Mouse (Mus musculus) gonadal fat pad, adult 2 months (tissue): ENCODE data around the gene Sdr42e1. TPM values are rescaled to one million over a fixed set of nuclear protein-coding genes. Genes with fewer than 3 reads are reported as not detected.

Source experiments
- DNase-seq: peaks from one replicate; pipeline ENCODE4 v3.0.0-alpha.2; 2012; ENCODE audit warnings: low read depth
- polyA plus RNA-seq: library from polyadenylated mRNA; depleted of rRNA; stranded (reverse); fragments of >200 nt; gene quantifications from 2 replicates; pipeline ENCODE4 v1.2.3, GENCODE M21; 2012; rRNA removed

The Sdr42e1 gene
- 30.7 and 44.1 TPM in 2 replicates for polyA plus RNA-seq

DNA sequence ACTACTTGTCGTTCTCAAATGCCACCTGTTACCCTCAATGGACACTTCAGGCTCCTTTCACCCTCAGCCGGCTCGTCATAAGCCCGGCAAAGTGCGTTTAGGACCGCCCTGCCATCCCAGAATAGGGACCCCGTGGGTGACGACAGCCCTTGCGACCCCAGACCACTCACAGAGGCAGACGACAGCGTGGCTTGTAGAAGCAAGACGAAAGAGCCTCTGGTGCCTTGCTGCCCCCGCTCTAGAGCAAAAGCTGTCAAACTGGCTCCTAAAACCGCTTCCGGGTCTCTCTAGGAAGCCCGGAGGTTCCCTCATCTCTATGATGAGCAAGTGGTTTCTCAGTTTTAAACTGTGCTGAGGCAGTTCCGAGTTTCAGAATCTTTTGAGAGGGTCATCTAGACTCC lies at the start of gene Sdr42e1:
Gene Sdr42e1 (minus strand): TSS at position 260 of the 401 bp plus-strand sequence.
- DNase-seq: no peak

DNA sequence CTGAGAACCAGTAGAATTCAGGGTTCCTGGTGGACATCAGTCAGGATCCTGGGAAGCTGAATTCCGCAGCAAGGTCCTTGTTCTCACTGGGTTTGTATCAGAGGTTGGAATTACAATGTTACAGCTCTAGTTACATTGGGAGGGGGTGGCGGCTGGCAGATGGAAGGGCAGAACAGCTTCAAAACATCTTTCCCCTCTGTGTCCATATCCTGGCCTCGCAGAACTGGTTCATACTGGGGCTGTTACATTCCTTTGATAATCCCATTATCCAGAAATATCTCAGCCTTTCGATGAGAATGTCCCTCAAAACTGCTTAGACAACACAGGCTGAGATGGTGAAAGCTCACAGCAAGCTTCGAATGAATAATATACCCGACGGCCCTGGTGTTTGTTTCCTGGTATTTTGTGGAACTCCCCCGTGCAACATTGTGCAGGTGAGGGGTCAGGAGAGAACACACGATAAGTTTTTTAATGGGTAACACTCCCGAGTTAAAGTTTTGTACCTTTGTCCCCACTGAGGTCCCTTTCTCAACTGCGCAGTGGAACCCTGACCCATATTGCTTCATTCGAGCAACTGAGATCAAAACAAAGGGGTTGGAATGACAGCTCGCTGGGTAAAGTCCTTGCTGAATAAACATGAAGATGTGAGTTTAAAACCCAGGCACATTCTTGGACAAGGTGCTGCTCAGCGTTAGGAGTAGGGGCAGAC lies 44.8 kb upstream of the Sdr42e1 start:
- DNase-seq: no peak

DNA sequence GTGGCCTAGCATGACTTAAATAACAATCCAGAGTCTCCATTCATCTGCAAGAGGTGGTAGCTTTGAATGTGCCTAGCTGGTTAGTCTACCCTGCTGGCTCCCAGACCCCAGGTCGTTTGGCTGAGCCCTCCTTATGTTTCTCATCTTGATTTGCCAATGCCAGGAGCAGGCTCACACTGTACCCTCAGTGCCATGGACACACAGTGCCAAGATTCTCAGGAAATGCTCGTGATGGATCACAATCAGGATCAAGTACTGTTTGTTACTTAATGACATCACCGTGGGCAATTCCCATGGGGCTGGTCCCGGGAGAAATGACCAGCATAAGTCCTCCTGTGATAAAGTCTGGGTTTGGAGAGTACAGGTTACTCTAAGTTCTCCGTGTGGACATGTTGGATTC lies 42.4 kb upstream of the Sdr42e1 start:
- DNase-seq: no peak

DNA sequence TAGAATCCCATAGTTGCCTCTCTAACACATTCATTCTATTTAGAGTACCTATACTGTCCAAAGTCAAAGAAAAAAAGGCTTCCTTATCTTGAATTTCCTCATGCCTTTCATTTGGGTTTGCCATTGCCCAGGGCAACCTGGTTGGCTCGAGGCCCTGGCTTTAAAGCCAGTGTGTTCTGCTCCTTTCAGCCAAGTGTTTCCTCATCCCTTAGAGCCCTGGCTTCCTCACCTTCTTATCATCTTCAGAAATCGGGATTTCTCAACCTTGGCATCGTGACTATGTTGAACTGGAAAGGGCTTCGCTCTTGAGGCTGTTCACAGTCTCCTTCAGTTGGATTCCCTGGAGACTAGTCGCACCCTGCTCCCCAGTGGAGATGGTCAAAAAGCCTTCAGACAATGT lies 41.1 kb upstream of the Sdr42e1 start:
- DNase-seq: peak; percentile 99

DNA sequence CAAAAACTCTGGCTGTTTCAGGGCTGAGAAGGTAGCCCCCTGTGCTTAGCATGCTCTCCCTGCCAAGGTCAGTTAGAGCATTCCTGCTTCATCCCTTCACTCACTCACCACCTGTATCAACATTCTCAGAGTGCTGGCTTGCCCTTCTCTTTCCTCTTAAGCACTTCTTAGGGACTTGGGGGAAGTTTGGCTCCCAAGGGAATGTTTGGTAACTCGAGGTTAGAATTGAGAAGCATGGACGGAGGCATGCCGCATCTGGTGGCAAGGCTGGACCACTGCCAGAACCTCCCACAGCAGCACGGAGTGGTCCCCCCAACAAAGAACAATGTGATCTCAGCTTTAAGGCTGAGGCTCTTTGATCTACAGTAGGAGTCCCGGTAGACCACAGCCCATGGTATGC lies 38.7 kb upstream of the Sdr42e1 start:
- DNase-seq: no peak

DNA sequence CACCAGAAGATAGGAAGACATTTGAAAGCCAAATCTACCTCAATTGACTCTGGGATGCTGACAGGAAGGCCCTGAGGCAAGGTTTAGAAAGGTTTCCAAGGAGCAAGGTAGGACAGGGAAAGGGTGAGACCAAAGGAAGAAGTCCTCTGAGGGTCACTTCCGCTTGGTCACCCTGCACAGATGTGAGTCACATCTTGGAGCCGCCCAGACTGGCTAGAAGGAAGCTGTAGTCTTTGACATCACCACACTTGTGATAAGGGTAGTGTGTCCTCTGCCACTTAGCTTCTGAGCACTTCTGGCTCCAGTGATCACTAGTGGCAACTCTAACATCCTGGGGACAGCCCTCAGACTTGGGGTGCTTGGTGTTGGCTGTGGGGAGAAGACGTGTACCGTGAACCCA lies 32.7 kb upstream of the Sdr42e1 start:
- DNase-seq: no peak

DNA sequence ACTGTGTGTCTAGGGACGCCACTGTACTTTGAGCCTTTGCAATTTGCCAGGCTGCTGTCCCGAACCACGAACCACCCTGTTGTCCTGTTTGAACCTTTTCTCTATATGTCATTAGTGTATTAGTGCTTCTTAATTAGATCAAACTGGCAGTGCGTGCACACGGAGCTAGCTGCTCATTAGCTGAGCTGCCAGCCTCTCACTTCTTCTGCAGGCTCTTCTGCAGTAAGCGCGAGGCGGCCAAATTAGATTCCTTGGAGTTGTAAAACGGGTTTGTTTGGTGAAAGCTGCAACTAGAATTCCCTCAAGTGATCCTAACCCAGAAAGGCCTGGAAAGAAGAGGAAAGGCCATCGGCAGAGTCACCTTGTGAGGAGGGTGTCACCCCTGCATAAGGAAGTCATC lies 29.2 kb upstream of the Sdr42e1 start:
- DNase-seq: no peak

DNA sequence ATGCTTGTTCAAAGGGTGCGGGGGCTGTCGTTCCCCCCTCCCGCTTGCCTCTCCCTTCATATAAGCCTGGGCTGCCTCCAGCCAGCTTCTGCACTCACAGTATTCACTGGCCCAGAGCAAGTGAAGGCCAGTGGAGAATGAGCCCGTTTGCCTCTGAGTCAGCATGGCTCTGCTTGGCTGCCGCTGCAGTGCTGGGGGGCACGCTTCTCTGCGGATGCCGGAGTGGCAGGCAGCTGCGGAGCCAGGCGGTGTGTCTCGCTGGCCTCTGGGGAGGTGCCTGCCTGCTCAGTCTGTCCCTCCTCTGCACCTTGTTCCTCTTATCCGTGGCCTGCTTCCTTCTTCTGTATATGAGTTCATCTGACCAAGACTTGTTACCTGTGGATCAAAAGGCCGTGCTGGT lies 28.4 kb upstream of the Sdr42e1 start, which contains the start of gene Hsd17b2:
Gene Hsd17b2 (plus strand): TSS at position 46 of the 400 bp plus-strand sequence.
- no peak for DNase-seq

DNA sequence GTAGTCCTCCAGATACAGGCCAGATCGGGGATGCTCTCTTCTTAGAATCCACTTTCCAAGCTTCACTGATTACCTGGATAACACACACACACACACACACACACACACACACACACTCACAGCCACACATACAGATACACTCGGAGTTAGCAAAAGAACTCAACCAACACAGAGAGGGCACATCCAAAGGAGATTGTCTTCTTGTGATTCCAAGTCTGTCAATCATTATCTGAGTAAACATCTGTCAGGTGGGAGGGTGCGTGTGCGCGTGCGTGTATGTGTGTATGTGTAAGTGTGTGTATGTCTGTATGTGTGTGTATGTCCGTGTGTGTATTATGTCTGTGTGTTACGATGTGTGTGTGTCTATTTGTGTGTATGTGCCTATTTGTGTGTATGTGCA lies 27.8 kb upstream of the Sdr42e1 start:
- no peak for DNase-seq

DNA sequence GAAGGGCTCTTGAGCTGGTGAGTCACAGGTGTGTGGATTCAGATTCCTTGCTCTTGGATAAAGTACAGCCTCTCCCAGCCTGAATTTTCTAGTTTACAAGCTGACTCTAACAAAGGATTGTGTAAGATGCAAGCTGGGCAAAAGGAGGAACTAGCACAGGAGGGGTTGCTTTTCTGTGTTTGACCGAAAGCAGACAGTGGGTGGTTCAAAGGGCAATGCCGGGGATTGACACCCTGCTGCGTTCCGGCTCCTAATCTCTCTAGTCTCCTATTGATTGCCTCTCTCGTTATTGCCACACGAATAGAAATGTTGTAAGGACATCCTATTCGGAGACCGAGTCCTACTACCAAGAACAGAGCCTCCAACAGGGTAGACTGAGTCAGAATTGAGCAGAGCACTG lies 27.2 kb upstream of the Sdr42e1 start:
- DNase-seq: no peak

DNA sequence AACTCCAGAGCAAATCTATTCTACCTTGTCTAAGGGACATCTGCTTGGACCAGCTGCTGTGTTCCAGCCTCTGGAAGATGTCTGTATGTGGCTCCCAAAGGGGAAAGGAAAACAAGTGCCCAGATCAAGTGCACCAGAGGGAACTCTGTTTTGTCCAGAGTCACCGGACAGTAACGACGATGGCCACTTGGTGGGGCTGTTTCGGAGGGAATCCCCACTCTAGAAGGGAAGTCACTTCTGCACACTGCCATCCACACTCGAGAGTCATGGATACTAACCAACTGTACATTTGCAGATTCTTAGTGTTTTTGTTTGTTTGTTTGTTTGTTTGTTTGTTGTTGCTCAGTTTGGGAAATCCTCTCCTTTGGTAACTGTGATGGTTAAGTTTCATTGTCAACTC lies 23.8 kb upstream of the Sdr42e1 start:
- no peak for DNase-seq

DNA sequence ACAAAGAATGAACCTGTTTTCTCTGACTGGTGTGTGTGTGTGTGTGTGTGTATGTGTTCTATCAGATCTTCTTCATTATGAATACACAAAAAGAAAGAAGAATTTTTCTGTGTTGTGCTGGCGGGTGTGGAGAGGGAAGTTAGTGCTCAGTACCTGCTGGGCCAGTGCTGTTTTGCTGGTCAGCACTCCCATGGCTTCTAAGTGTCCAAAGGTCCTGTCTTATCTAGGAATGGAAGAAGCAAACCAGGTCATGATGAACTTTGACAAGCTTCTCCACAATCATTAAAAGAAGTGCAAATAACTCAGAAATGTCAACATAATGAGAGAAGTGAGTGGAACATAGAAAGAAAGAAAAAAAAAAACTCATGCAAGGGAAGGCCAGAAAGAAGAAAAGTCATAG lies 22.1 kb upstream of the Sdr42e1 start:
- DNase-seq: no peak

DNA sequence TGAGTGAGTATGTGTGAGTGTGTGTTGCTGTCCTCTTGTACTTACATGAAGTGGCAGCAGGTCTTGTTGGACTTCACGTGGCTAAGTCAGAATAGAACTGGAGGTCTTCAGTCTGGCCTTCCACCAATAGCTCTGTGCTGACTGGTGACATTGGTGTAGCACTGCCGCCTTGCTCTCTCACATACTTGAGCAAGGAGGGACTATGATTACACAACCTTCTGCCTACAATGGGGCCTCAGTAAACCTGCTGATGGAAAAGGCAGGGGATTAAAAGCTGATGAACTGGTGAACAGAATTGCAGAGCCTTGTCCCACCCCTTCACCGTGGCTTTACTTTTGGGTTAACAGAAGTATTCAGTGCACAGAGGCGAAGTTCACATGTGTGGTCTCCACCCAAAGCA lies 18.6 kb upstream of the Sdr42e1 start:
- DNase-seq: no peak

DNA sequence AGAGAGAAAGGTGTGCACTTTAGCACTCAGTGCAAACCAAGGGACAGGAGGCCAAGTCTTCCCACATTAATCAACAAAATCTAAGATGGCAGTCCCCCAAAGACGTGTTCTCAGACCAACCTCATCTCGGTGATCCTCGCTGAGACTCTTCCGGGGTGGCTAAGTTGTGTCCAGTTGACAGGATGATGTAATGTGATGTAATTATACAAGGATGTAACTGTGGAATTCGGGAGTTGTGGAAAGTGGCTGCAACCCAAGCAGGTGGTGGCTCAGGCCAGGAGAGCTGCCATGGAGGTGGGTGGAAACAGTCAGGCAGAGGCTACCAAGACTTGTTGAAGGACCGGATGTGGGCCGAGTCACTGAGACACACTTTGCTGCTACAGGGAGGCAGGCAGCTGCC lies 14.4 kb upstream of the Sdr42e1 start:
- DNase-seq: no peak

DNA sequence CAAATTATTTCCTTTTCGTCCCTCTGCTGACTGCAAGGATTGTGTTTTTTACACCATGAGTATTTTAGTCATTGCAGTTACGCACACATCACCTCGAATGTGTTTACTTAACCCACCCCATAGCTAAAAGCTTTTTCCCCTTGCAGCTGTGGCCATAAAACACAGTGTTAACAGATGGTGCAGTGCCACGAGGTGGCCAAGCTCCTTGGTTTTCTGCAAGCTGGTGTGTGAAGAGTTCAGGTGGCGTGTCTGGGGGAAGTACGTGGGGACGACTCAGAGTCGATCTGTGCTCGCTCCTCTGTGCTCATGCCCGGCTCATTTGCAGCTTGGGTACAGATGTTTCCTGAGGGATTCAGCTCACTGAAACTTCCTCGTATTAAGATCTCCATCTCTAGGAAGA lies 11.0 kb upstream of the Sdr42e1 start:
- no peak for DNase-seq

DNA sequence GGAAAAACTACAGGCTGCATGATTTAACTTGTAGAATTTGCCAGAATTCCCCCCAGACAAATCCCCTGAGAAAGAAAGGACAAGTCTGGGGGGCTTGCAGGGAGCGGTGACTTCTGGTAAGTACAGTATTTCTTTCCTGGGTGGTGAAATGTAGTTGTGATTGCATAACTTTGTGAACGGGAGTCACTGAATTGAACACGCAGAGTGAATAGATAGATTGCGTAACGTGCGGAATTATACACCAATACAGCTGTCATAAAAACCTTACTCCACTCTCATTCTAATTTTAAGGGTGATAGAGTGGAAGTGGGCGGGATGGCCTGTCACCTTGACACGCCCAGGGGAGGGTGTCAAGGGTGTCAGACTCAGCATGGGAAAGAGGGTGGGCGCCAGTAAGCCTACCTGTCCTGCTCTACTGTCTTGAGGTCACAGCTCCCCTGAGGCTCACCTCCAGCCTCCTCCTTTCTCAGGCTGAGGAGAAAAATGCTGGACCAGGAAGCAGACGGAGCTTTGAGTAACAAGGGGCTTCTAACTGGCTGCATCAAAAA lies 10.5 kb upstream of the Sdr42e1 start:
- DNase-seq: no peak

DNA sequence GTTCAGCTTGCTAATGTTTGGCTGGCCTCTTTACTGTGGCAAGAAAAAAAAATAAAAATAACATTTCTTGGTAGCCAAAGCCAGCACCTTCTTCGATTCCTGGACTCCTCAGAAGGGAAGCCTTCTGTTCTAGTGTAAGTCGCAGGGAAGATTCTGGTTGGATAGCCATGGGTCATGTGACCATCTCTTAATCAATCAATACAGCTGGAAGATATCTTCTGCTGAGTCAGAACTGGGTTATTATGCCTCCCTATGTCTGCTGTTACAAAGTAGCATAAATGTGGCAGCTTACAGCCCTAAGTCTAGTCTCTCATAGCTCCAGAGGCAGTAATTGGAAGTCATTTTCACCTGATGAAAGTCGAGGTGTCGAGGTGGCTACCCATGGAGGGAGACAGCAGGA lies 5.2 kb upstream of the Sdr42e1 start:
- DNase-seq: no peak

DNA sequence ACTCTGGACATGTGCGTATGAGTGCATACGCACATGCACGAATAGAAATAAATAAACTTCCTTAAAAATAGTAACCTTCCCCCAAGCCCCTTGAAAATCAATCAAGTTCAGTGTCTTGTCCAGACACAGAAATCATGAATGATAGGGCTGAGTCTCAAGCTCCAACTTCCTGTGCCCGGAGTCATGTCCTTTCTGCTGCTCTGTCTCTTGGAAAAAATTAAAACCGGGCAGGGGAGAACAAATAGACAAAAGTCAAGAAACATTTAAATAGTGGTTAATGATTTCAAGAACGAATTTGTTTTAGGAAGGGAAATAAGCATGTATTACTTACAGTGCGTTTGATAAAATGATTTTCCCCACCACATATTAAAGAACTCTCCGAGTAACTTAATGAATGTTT lies 3.5 kb upstream of the Sdr42e1 start:
- DNase-seq: no peak

DNA sequence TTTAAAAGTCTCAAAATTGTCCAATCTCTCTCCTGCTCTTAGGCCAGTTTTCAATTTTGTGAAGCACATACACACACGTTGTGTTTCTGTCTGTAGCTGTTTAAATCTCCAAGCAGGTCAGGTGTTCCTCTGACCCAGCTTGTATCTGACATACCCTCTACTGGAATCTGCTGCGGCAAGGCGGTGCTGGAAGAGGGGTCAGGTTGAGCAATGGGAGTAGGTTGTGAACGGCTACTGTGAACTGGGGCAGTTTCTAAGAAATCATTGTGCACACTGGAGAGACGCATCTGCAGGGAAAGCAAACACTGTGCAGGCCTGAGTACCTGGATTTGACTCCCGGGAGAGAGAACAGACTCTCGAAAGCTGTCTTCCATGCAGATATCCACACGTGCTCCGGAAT lies 3.0 kb upstream of the Sdr42e1 start:
- DNase-seq: no peak

DNA sequence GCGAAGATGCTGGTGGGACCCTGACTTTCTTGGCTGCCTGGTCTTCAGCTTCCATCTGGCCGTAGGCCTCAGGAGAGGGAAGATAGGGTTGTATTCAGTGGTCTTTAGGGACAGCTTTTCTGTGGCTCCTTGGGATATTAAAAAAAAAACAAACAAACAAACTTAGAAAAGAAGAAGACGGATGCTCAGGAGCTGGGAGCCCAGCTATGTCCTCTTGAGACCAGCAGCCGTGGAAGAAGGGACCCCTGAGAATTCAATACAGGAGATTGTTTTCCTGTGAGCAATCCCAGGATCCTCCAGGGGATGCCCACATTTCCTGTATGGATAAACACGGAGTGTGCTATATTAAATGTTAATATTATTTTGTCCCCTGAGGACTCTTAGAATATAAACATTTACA lies 1.7 kb upstream of the Sdr42e1 start:
- DNase-seq: no peak

DNA sequence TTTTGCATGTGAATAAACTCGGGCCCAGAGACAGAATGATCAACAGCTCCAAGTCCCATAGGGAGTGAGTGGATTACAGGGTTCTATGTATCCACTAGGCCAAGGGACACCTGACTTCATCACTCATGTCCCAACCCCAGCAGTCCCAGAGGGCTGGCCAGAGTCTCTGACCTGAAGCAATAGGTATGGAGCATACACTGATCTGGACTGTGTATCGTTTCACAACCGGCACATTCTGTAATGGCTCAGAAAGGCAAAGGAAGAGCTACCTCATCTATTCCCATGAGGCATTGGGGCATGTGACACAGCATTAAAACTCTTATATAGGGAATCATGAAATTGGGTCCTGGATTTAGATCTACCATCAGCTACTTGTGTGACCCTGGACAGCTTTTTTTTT lies 931 bp downstream of the Sdr42e1 start:
- DNase-seq: no peak

DNA sequence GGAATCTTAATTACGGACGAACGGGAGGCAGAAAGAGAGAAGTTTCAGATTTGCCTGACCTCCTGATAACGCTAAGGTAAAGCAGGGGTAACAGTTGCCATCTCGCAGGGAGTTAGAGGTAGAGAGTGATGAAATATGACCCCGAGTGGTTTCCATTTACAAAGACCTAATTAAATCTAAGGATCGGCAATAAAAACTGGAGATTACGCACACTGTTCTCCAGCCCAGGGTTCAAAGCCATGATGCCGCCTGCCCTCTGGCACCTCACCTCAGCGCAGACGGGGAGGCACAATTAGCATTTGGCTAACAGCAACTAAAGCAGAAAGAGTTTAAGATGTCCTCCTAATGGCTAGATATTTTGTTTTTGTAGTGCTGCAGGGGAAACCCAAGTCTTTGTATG lies 3.0 kb downstream of the Sdr42e1 start:
- no peak for DNase-seq

DNA sequence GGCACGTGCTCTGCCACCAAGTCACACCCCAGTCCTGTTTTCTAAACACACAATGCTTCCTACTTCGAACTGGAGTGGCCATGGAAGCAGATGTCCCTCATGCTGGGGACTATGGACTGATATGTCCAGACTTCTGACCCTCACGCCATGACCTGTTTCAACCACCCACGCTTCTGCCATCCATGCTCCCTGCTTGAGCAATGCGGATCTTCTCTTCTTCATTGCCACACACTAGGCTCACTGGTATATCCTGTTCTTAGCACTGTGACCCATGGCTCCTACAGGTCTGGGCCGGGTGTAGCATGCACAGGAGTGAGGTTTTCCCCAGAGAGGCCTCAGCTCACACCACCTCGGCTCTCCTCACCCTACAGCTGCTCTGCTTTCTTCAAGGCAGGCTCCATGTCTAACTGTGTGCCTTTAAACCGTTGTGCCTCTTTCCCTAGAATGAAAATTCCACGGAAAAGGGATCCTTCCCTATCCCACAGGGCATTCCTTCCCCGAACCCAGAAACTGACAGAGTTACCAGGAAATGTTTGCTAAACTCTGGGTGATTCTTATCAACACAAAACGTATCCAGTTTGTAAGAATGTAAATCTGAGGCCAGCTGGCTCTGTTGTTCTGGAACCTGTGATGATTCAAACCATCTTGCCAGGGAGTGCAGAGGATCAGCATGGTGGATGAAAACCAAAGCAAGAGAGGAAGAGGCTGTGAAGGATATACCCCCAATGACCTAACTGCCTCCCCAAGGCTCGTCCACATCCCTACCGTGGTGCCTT lies 6.0 kb downstream of the Sdr42e1 start:
- peak; percentile 85 for DNase-seq
